Comparison of ENCODE assay signal across 8 mouse cellular contexts in genomic region chr11:88161051-88161581, GRCm38 (mm10). TPM values are rescaled to one million over a fixed set of nuclear protein-coding genes. Genes with fewer than 3 reads are reported as not detected.
DNase-seq lines count a peak whose midpoint lies in the region; ATAC-seq and TF ChIP-seq lines count a peak whose summit lies in the region.

No protein-coding gene starts in this region.

- peak; percentile 76 for DNase-seq in adrenal gland, adult 8-10 months
- DNase-seq in kidney, postnatal 10 days, result peak; percentile 89
- peak; percentile 64 to 74 for DNase-seq in lung, adult 18-20 months
- DNase-seq in thymus, postnatal 10 days (ENCODE audit: low spot score in 2 of 2), result no peak

- H3K9me3 ChIP-seq in E14TG2a.4 (ENCODE audit: low read length), result no peaks in the 10 kb centered on the region
- H3K9me3 ChIP-seq in embryonic facial prominence, embryonic 13.5 days, result no peaks in the 10 kb centered on the region
- no peaks in the 10 kb centered on the region for H3K9me3 ChIP-seq in heart, embryonic 15.5 days (replicated peaks)

- H3K36me3 ChIP-seq in E14TG2a.4 (ENCODE audit: insufficient read depth, low read length), result no peaks in the 10 kb centered on the region
- no peaks in the 10 kb centered on the region for H3K36me3 ChIP-seq in embryonic facial prominence, embryonic 13.5 days
- no peaks in the 10 kb centered on the region for H3K36me3 ChIP-seq in heart, embryonic 15.5 days

- peak overlapping the region; percentile 75 for H3K4me2 ChIP-seq in embryonic facial prominence, embryonic 13.5 days
- H3K4me2 ChIP-seq in heart, embryonic 15.5 days, result peak overlapping the region; percentile 84

- no peak for ATAC-seq in embryonic facial prominence, embryonic 13.5 days (ENCODE audit: insufficient number of reproducible peaks, insufficient read depth, low FRiP score, low TSS enrichment, low read depth)
- peak; percentile 36 for ATAC-seq in heart, embryonic 15.5 days (replicated peaks; ENCODE audit: insufficient number of reproducible peaks, insufficient read depth, low FRiP score, low read depth)

- TF ChIP-seq CTCF in E14TG2a.4 (conservative IDR thresholded peaks at IDR 0.05; ENCODE audit: low read length), result no peak
- no peak for TF ChIP-seq CTCF in olfactory bulb, adult 2 months (IDR thresholded peaks at IDR 0.05; ENCODE audit: insufficient read depth, low read depth, low read length)

- peak overlapping the region; percentile 65 for H3K9ac ChIP-seq in embryonic facial prominence, embryonic 13.5 days
- peak overlapping the region; percentile 67 for H3K9ac ChIP-seq in heart, embryonic 15.5 days

- WGBS in embryonic facial prominence, embryonic 13.5 days, result under 1% methylated on average over 16 of the region's 33 CpGs
- WGBS in heart, embryonic 15.5 days, result under 1% methylated on average over 32 of the region's 33 CpGs
- WGBS in olfactory bulb, adult 2 months, result 2% methylated on average over 21 of the region's 33 CpGs

- H3K4me1 ChIP-seq in E14TG2a.4 (replicated peaks; ENCODE audit: low read depth, low read length), result peaks cover 73% of the 10 kb centered on the region
- peaks cover 65% of the 10 kb centered on the region for H3K4me1 ChIP-seq in embryonic facial prominence, embryonic 13.5 days
- H3K4me1 ChIP-seq in heart, embryonic 15.5 days (replicated peaks), result peaks cover 74% of the 10 kb centered on the region
- H3K4me1 ChIP-seq in olfactory bulb, adult 2 months (ENCODE audit: control insufficient read depth, insufficient read depth, low read length), result peaks cover 48% of the 10 kb centered on the region

- H3K27ac ChIP-seq in embryonic facial prominence, embryonic 13.5 days, result peak overlapping the region; percentile 68
- H3K27ac ChIP-seq in heart, embryonic 15.5 days, result peak overlapping the region; percentile 98
- H3K27ac ChIP-seq in olfactory bulb, adult 2 months (ENCODE audit: insufficient read depth, low read depth, low read length), result peak overlapping the region; percentile 57

- no peak for TF ChIP-seq POLR2A in olfactory bulb, adult 2 months (IDR thresholded peaks at IDR 0.05; ENCODE audit: insufficient read depth, low read depth, low read length)

- peak overlapping the region; percentile 73 for H3K4me3 ChIP-seq in E14TG2a.4 (replicated peaks; ENCODE audit: low read length)
- peak overlapping the region; percentile 40 for H3K4me3 ChIP-seq in embryonic facial prominence, embryonic 13.5 days
- peak overlapping the region; percentile 48 for H3K4me3 ChIP-seq in heart, embryonic 15.5 days
- H3K4me3 ChIP-seq in olfactory bulb, adult 2 months (ENCODE audit: insufficient read depth, low read depth, low read length), result peak overlapping the region; percentile 58

- peaks cover 7% of the 10 kb centered on the region; the same call in 1 of the 2 replicates for H3K27me3 ChIP-seq in E14TG2a.4 (ENCODE audit: insufficient read depth, low read length)
- H3K27me3 ChIP-seq in embryonic facial prominence, embryonic 13.5 days, result no peaks in the 10 kb centered on the region
- H3K27me3 ChIP-seq in heart, embryonic 15.5 days, result no peaks in the 10 kb centered on the region

RNA-seq across cellular contexts. Expression of gene Mrps23, which starts 43.1 kb away (rescaled TPM):
- 100 to 1,000 TPM; 140 to 223 (median 182) TPM for total RNA-seq in adrenal gland, adult 8-10 months (2022)
- 64.1 and 69.4 TPM in 2 replicates for polyA plus RNA-seq in embryonic facial prominence, embryonic 13.5 days (2015; fragmentation: Nextera tagmentation; extraction: Ambion mirVana)
- polyA plus RNA-seq in heart, embryonic 15.5 days (2015; fragmentation: Nextera tagmentation; extraction: Ambion mirVana), result 80.7 and 93.9 TPM in 2 replicates
- not detected in 2 replicates for polyA plus RNA-seq in olfactory bulb, adult 2 months (2012; ENCODE audit: insufficient read depth, insufficient read length, low replicate concordance, missing spikeins)

Comparison
In these comparisons a context has a peak if more than half of its experiments do, and no peak if none do; other contexts are left out.
1. DNase-seq: peak in adrenal gland, adult 8-10 months (single experiment), kidney, postnatal 10 days (single experiment) and lung, adult 18-20 months (2 of 2); none in thymus, postnatal 10 days (0 of 2).
2. RNA of gene Mrps23, which starts 43.1 kb away (polyA plus RNA-seq): 80.7 to 93.9 TPM in heart, embryonic 15.5 days and 64.1 to 69.4 TPM in embryonic facial prominence, embryonic 13.5 days; not detected in olfactory bulb, adult 2 months; every median in the first group is over 10 times any median in the second.
3. Peak in every context shown above with its lines, with median percentiles within 50 percentile points of each other: H3K4me3 ChIP-seq and H3K27ac ChIP-seq.